Mouse (Mus musculus): ENCODE measurements at regions not wholly inside any gene's neighbourhood (a gene's known extent, or its start where the extent isn't known, plus 50 kb on each side); places are given as distances from the start of the nearest gene placed in this dataset.

- no peak for DNase-seq (ENCODE audit: low spot score in 2 of 2)
Measured at GRCm38 (mm10) chr2:92544364-92545151, 54.9 kb upstream of the Chst1 start.

- peak in 1 of 2 experiments; percentile 7 for DNase-seq (ENCODE audit: low spot score in 2 of 2)
Measured at GRCm38 (mm10) chr2:92540841-92541240, 58.7 kb upstream of the Chst1 start.

GRCm38 (mm10) chr2:92531996-92532395 is 67.5 kb upstream of the Chst1 start:
- no peak for DNase-seq (ENCODE audit: low spot score in 2 of 2)

- peak in 1 of 2 experiments; percentile 9 for DNase-seq (ENCODE audit: low spot score in 2 of 2)
Measured at GRCm38 (mm10) chr2:92530677-92531076, 68.8 kb upstream of the Chst1 start.

GRCm38 (mm10) chr2:92529670-92530322 is 69.5 kb upstream of the Slc35c1 start:
- DNase-seq (ENCODE audit: low spot score in 2 of 2): no peak

GRCm38 (mm10) chr2:92529071-92529641 is 68.8 kb upstream of the Slc35c1 start:
- DNase-seq (ENCODE audit: low spot score in 2 of 2): peak; percentile 72 to 75

- DNase-seq (ENCODE audit: low spot score in 2 of 2): no peak
Measured at GRCm38 (mm10) chr2:92528119-92528830, 67.9 kb upstream of the Slc35c1 start.

- DNase-seq (ENCODE audit: low spot score in 2 of 2): no peak
Measured at GRCm38 (mm10) chr2:92526676-92527395, 66.5 kb upstream of the Slc35c1 start.

GRCm38 (mm10) chr2:92525628-92526027 is 65.3 kb upstream of the Slc35c1 start:
- no peak for DNase-seq (ENCODE audit: low spot score in 2 of 2)

GRCm38 (mm10) chr2:92525062-92525623 is 64.8 kb upstream of the Slc35c1 start:
- no peak for DNase-seq (ENCODE audit: low spot score in 2 of 2)

GRCm38 (mm10) chr2:92524346-92524905 is 64.1 kb upstream of the Slc35c1 start:
- no peak for DNase-seq (ENCODE audit: low spot score in 2 of 2)

GRCm38 (mm10) chr2:92523321-92523895 is 63.1 kb upstream of the Slc35c1 start:
- no peak for DNase-seq (ENCODE audit: low spot score in 2 of 2)

- no peak for DNase-seq (ENCODE audit: low spot score in 2 of 2)
Measured at GRCm38 (mm10) chr2:92521527-92521926, 61.2 kb upstream of the Slc35c1 start.

- DNase-seq (ENCODE audit: low spot score in 2 of 2): no peak
Measured at GRCm38 (mm10) chr2:92519396-92519795, 59.1 kb upstream of the Slc35c1 start.

GRCm38 (mm10) chr2:92518891-92519290 is 58.6 kb upstream of the Slc35c1 start:
- DNase-seq (ENCODE audit: low spot score in 2 of 2): no peak

GRCm38 (mm10) chr2:92514961-92515360 is 54.6 kb upstream of the Slc35c1 start:
- peak in 1 of 2 experiments; percentile 42 for DNase-seq (ENCODE audit: low spot score in 2 of 2)

- peak in 1 of 2 experiments; percentile 14 for DNase-seq (ENCODE audit: low spot score in 2 of 2)
Measured at GRCm38 (mm10) chr2:92511771-92512744, 51.7 kb upstream of the Slc35c1 start.
